Mouse (Mus musculus) liver, embryonic 14.5 days (tissue): ENCODE data around the gene Rgs10.

ENCODE experiments used
- CTCF ChIP-seq: IDR thresholded peaks from 2 replicates; pipeline ENCODE4 v1.5.1; 2016; ENCODE audit warnings: antibody characterized with exemption, low read depth, control low read depth
- EP300 ChIP-seq: IDR thresholded peaks from 2 replicates; pipeline ENCODE4 v1.6.1; 2016; ENCODE audit warnings: antibody characterized with exemption, low read depth

DNA sequence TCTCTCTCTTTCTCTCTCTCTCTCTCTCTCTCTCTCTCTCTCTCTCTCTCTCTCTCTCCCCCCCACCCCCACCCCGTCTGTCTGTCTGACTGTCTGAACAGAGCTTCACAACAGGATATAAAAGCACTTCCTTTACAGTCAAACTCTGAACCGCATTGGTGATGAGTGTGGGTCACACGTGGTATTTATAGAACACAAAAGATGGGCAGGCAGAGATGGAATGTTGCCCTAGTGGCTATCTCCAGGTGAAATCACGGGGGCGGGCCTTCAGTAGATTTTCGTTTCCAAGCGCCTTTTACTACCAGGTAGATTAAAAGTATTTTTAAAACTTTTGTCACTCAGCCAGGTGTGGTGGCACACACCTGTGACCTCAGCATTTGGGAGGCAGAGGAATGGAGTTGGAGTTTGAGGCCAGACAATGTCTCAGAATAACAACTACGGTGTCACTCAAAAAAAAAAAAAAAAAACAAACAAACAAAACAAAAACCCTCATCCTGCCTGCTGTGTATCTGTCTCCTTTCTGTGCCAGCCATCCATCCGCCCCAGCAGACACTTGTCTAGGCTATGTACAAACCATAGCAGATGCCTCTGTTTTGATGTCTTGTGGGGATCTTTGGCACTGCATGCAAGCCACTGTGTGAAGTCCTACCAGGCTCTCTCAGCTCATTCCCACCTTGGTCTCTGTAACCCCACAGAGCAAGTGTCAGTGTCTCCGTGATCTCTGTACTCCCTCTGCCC is 34.7 kb downstream of the Rgs10 start:
- TF ChIP-seq EP300 (no peak), CTCF (no peak)
